Mouse (Mus musculus) embryo, embryonic 11.5 days (tissue): ENCODE results near the gene 4933417A18Rik.
"Not testable (repeated sequence)": the region's sequence is repeated elsewhere in the genome, so short reads cannot be mapped to it uniquely, and the experiment has no call there.

ENCODE experiments used
- DNase-seq: peaks from one replicate; pipeline ENCODE4 v3.0.0-alpha.2; 2012; ENCODE audit warnings: low read depth, low spot score

Gene 4933417A18Rik

GRCm38 (mm10) chr13:34924210-34924609 is at the start of gene 4933417A18Rik, which contains the start of gene Fam217a:
Gene 4933417A18Rik, plus strand, starts transcription at chr13:34924409.
Gene Fam217a, minus strand, starts transcription at chr13:34924310.
- no peak for DNase-seq

- DNase-seq, result not testable (repeated sequence)
Observed at GRCm38 (mm10) chr13:34874736-34875135, 49.5 kb upstream of the 4933417A18Rik start.

GRCm38 (mm10) chr13:34875166-34875710 is 49.0 kb upstream of the 4933417A18Rik start, which contains the start of gene Prpf4b:
Gene Prpf4b, plus strand, starts transcription at chr13:34875302.
- DNase-seq, result peak; percentile 86

GRCm38 (mm10) chr13:34875741-34876445 is 48.3 kb upstream of the 4933417A18Rik start:
- peak; percentile 38 for DNase-seq

GRCm38 (mm10) chr13:34876481-34876880 is 47.7 kb upstream of the 4933417A18Rik start:
- DNase-seq, result no peak

GRCm38 (mm10) chr13:34892871-34893270 is 31.3 kb upstream of the 4933417A18Rik start:
- DNase-seq, result no peak

GRCm38 (mm10) chr13:34914614-34915013 is 9.6 kb upstream of the 4933417A18Rik start:
- no peak for DNase-seq

- no peak for DNase-seq
Observed at GRCm38 (mm10) chr13:34916520-34917167, 7.6 kb upstream of the 4933417A18Rik start.

GRCm38 (mm10) chr13:34934931-34935644 is 10.9 kb downstream of the 4933417A18Rik start:
- DNase-seq, result no peak

GRCm38 (mm10) chr13:34942370-34942769 is 18.2 kb downstream of the 4933417A18Rik start:
- no peak for DNase-seq

GRCm38 (mm10) chr13:34951437-34951836 is 27.2 kb downstream of the 4933417A18Rik start:
- DNase-seq, result not testable (repeated sequence)

GRCm38 (mm10) chr13:34956901-34957300 is 32.7 kb downstream of the 4933417A18Rik start:
- DNase-seq, result no peak

GRCm38 (mm10) chr13:34958158-34958557 is 33.9 kb downstream of the 4933417A18Rik start:
- DNase-seq, result not testable (repeated sequence)

GRCm38 (mm10) chr13:34960996-34961770 is 37.0 kb downstream of the 4933417A18Rik start:
- no peak for DNase-seq

- DNase-seq, result peak; percentile 29
Observed at GRCm38 (mm10) chr13:34963511-34964397, 39.5 kb downstream of the 4933417A18Rik start, which contains the start of gene Eci3. Gene Eci3, minus strand, starts transcription at chr13:34963810.

GRCm38 (mm10) chr13:34964419-34964818 is 40.2 kb downstream of the 4933417A18Rik start:
- no peak for DNase-seq

- no peak for DNase-seq
Observed at GRCm38 (mm10) chr13:34964866-34965265, 40.7 kb downstream of the 4933417A18Rik start.

- not testable (repeated sequence) for DNase-seq
Observed at GRCm38 (mm10) chr13:34965647-34966046, 41.4 kb downstream of the 4933417A18Rik start.

GRCm38 (mm10) chr13:34972456-34972855 is 48.2 kb downstream of the 4933417A18Rik start:
- not testable (repeated sequence) for DNase-seq

GRCm38 (mm10) chr13:34973149-34973548 is 48.9 kb downstream of the 4933417A18Rik start:
- peak; percentile 37 for DNase-seq
